Mouse (Mus musculus) T-helper 2 cell (primary cell): Measurements from ENCODE around the gene Hspa12a.
"Not testable (repeated sequence)": the region's sequence is repeated elsewhere in the genome, so short reads cannot be mapped to it uniquely, and the experiment has no call there.

Experiments
- in situ Hi-C: fragments of 300-600 bp; cut with MboI, MseI; formaldehyde crosslinking; loops from one replicate; pipeline ENCODE4 v1.15.1; 2025; ENCODE audit warnings: high pct_unique_total_duplicates

Hspa12a gene

GRCm38 (mm10) chr19:58911386-58911785 lies 32.1 kb downstream of the Hspa12a start:
- in situ Hi-C loops, result loop anchor here (5.0 kb wide), 2 partner anchors 51 to 291 kb away; no protein-coding TSS in a partner anchor

GRCm38 (mm10) chr19:58910941-58911368 lies 32.5 kb downstream of the Hspa12a start:
- in situ Hi-C loops, result loop anchor here (5.0 kb wide), 2 partner anchors 51 to 291 kb away; no protein-coding TSS in a partner anchor

DNA sequence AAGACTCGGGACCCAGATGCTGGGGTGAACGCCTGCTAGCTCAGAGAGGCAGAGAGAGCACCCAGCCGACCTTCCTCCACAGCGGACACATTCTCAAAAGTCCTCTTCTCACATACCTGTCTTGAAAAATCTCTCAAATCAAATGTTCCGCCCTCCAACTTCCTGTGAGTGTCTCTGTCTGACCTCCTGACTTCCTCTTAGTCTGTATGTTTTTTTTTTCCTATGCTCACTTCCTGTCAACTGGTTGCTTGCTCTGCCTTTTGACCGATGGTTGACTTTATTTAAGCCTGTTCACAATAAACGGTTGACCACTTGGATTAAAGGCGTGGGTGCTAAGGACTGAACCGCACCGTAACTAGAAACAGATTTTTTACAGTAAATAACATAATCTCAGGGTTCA lies 35.4 kb downstream of the Hspa12a start:
- in situ Hi-C loops, result no loop called here

DNA sequence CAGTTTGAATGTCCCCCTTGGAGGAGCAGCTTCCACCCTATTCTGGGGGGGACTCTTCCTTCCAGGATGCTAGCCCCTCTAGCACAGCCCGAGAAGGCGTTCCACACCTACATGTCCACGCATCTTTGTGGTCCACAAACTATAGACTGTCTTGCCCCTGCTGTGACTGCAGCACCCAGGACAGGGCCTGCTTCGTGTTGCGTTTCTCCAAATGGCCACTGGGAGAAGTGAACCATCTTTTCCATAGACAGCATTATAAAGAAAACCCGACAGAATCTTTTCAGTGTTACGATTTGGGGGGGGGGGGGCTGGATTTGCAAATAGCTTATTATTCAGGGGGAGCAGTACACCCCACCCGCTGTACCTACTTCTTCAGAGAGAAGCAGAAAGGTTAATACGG lies 36.8 kb downstream of the Hspa12a start:
- in situ Hi-C loops, result no loop called here

DNA sequence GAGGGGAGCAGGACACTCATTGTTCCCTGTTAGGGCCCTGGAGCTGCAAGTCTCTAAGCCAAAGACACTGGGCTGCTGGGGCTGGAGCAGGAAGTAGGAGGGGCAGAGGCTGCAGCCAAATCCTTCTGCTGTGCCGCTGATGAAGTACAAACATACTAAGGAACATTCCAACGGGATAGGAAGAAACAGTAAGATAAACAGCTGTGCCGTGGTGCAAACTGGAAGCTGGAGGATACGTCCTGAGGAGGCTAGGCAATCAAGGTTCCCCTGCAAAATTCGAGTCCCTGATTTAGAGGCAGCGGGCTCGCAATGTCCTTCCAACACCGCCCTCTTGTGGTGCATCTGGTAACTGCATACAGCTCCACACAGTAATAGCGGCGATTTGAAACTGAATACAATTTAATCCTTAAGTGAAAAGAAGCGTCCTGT lies 39.5 kb downstream of the Hspa12a start:
- in situ Hi-C loops, result no loop called here

- in situ Hi-C loops, result no loop called here
These were observed 40.2 kb downstream of the Hspa12a start for GRCm38 (mm10) chr19:58903079-58903898.

DNA sequence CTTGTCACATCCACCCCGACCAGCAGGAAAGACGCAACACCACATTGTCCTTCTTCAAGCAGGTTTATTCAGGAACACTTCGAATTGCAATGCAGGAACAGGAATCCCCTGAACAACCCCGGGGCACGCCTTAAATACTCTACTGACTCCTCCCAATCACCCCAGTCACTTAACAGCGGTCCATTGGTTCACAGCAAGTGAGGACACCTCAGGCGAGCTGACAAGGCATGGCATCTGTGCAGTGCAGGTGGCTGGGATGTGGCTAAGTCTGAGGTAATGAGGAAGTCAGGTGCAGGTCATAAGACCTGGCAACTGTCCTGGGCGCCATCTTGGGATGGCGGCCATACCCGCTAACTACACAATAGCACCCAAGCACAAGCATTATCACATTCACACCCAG lies 43.0 kb downstream of the Hspa12a start:
- in situ Hi-C loops, result not testable (repeated sequence)

DNA sequence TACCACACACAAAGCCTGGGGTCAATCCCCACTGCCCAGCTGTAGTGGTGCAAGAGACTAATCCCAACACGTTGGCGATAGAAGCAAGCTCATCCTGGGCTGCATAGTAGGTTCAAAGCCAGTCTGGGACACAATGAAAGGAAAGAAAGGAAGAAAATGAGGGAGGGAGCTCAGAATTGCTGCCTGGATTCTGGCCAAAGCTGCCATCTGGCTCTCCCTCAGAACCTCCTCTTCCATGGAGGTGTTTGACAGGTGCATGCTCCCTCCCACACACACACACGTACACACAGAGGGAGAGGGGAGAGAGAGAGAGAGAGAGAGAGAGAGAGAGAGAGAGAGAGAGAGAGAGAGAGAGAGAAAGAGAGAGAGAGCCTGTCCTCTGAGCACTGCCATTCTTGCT lies 47.2 kb downstream of the Hspa12a start:
- in situ Hi-C loops, result loop anchor here (5.0 kb wide), 1 partner anchor 89 kb away; no protein-coding TSS in a partner anchor

DNA sequence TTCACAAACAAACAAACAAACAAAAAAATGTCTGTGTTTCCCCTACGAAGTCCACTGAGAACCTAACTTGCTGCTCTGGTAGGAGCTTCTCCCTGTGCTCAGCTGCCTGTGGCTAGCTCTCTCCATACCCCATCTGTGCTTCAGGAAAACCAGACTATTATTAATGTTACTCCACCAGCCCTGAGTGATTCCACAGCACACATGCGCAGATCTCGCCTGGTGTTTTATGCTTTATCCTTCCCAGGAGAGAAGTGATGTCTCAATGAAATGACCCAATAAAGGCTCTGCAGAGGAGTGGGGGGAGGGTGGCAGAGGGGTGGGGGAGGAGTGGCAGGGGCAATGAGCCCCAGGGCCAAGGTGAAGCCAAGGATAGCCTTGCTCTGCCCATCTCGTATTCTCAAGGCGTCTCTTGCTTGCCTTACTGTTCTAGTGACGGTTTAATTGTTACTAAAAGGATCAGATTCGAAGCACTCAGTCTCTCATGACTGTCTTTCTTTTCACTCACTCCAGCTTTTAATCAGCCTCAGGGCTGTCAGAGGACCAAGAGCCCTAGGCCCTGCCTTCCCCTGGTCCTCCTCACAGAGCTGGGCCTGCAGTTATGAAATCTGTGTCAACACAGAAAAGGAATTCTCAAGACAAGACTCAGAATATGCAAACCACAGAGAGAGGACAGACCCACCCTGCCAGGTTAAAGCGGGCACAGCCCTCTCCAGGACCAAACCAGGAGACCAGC lies 54.0 kb downstream of the Hspa12a start:
- in situ Hi-C loops, result no loop called here

GRCm38 (mm10) chr19:58886467-58886866 lies 57.0 kb downstream of the Hspa12a start:
- in situ Hi-C loops, result no loop called here

DNA sequence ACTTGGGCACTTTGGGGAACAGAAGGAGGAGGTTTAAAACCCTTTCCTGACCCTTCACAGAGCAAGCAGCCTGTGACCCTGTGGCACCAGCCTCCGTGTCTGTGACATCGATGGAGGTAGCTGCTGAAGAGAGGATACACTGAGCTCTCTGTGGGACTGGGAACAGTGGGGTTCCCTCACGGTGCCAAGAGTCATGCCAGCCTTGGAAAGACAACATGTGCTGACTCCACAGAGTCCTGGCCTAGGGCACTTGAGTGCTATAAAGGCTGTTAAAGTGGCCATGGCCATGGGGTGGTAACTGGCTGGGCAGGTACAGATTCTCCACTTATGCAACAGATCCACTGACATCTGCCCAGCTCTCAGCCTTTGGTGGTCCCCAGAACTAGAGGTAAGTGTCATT lies 60.0 kb downstream of the Hspa12a start:
- in situ Hi-C loops, result no loop called here

- in situ Hi-C loops, result no loop called here
These were observed 61.1 kb downstream of the Hspa12a start for GRCm38 (mm10) chr19:58882336-58882735.

DNA sequence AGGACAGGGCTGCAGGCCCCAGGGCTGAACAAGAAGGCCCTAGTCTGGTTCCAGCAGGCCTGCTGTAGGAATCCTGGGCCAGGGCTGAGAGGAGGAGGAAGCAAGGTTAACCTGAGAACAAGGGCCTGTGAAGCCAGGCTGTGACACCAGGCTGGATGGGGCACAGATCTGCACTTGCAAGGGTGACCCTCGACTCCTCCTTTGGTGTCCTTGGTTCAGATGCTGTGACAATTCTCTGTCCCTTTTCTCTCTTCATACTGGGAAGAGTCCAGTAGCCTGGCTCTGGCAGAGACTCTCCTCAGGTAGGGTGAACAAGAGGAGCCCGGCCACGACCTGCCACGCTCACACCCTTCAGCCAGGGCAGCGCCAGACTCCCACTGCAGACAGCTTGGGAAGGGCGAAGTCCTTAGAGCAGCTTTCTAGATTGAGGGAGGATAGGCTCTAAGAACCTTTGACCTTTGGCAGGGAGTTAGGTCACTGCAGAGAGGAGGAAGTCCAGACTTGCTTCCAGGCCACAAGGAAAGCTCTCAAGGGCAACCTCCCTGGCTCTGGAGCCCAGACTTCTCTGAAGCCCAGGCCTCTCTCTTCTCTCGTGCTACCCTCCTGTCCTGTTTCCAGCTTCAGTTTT lies 64.0 kb downstream of the Hspa12a start:
- in situ Hi-C loops, result no loop called here

- in situ Hi-C loops, result no loop called here
These were observed 64.9 kb downstream of the Hspa12a start for GRCm38 (mm10) chr19:58878560-58878959.

- in situ Hi-C loops, result no loop called here
These were observed 69.9 kb downstream of the Hspa12a start for GRCm38 (mm10) chr19:58873536-58873935.

- in situ Hi-C loops, result no loop called here
These were observed 70.8 kb downstream of the Hspa12a start for GRCm38 (mm10) chr19:58872381-58873259.

GRCm38 (mm10) chr19:58871878-58872277 lies 71.6 kb downstream of the Hspa12a start:
- in situ Hi-C loops, result no loop called here

- in situ Hi-C loops, result no loop called here
These were observed 76.8 kb downstream of the Hspa12a start for GRCm38 (mm10) chr19:58866651-58867050.

- in situ Hi-C loops, result no loop called here
These were observed 78.2 kb downstream of the Hspa12a start for GRCm38 (mm10) chr19:58865224-58865623.

DNA sequence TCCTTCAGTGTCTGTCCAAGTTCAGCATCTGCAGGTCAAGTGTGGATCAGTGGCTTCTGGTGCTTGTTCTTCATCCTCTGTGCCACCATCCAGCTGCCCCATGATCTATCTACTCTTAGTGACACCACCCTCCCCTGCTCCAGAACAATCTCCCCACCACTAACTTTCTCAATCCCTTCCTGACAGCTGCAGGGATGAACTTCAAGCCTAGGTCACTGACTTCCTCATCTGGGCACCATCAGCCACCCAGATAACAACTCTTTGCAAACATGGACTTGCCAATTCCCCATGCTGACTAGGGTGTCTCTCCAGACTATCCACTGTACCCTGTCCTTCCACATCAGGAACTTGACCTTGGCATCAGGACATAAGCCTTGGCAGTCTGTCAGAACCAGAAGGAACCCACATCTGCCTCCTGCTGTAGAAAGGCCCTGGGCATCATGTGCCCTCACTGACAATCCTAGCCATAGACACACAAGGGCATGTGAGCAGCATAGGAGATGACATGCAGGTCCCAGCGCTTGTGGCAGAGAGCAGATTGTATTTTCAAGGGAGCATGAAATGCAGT lies 79.4 kb downstream of the Hspa12a start:
- in situ Hi-C loops, result no loop called here
